Mouse (Mus musculus): ENCODE results near the gene Nprl3. TPM values are rescaled to one million over a fixed set of nuclear protein-coding genes. Genes with fewer than 3 reads are reported as not detected.

Gene Nprl3
- polyA plus RNA-seq, 1 experiment, result 84.0 TPM

DNA sequence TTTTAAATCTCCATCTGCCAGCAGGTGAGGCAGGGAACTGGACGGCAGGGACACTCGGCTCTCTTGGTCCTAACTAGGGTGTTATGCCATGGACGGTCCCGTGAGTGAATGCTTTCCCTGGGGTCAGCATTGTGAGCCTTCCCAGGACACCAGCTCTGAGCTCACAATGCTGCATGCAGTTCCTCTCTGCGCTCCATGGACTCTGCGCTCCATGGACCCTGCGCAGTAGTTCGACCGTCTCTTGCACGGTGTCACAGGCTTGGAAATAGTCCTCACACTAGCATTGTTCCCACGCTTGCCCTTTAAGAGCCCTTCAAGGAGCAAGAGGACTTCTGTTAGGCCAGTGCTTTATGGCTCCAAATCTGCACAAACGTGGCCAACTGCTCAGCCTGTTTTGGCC, 78.6 kb downstream of the Nprl3 start:
- no peak for TF ChIP-seq POLR2A (IDR thresholded peaks at IDR 0.05; ENCODE audit: borderline replicate concordance, extremely low read depth, insufficient read depth, insufficient read length, poor library complexity, severe bottlenecking)
- no peak for TF ChIP-seq CTCF (IDR thresholded peaks at IDR 0.05; ENCODE audit: borderline replicate concordance, extremely low read depth, insufficient read depth, insufficient read length)
- no peak for DNase-seq (ENCODE audit: low read depth)

DNA sequence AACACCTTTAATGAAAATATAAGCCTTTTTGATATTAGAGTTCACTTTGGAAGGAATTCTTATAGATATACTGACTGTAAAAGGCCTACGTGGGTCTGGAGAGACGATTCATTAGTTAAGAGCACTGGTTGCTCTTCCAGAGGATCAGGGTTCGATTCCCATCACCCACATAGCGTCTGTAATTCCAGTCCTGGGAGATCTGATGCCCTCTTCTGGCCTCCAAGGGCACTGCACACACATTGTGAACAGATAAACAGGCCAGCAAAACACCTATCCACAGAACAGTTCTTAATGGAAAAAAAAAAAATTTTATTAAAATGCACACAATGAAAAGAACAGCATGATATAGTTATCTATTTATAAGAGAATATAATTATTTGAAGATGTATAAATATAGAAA, 80.3 kb downstream of the Nprl3 start:
- TF ChIP-seq CTCF (IDR thresholded peaks at IDR 0.05; ENCODE audit: borderline replicate concordance, extremely low read depth, insufficient read depth, insufficient read length) (0 out of 2 replicates have a peak, but pooled peaks have one; percentile 3), POLR2A (IDR thresholded peaks at IDR 0.05; ENCODE audit: borderline replicate concordance, extremely low read depth, insufficient read depth, insufficient read length, poor library complexity, severe bottlenecking) (no peak)
- DNase-seq (ENCODE audit: low read depth), result no peak

DNA sequence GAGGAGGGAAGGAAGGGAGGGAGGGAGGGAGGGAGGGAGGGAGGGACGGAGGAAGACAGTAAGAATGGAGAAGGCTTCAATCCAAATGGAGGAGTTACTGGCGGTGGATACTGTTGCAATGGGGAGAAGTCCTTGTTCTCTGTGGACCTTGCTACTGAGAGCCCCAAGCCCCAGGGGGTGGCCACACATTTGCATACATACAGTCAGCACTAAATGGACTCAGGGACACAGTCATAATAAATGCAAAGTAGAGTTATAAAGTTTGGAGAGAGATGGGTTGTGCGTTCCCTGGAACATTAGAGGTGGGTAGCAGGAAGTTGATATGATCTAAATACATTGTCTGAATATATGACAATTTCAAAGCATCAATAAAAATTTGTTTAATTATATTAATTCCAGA, 81.5 kb downstream of the Nprl3 start:
- no peak for TF ChIP-seq CTCF (IDR thresholded peaks at IDR 0.05; ENCODE audit: borderline replicate concordance, extremely low read depth, insufficient read depth, insufficient read length)
- no peak for TF ChIP-seq POLR2A (IDR thresholded peaks at IDR 0.05; ENCODE audit: borderline replicate concordance, extremely low read depth, insufficient read depth, insufficient read length, poor library complexity, severe bottlenecking)

DNA sequence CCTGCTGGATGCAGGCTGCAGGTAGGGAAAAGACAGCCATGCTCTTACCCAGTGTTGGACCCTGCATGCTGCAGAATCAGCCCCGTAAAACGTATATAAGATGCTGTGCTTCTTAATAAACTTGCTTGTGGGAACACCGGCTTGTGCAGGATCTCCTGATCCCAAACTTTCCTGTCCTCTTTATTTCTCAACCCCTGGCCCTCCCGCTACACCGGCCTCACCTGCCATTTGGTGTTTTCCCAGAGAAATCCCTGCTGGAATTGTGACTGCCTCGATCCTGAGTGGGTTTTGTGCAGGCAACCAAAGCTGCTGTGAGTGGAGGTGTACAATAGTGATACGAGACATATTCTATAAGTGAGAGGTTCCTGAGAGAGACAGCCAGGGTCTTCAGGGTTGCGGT, 83.0 kb downstream of the Nprl3 start:
- TF ChIP-seq CTCF (IDR thresholded peaks at IDR 0.05; ENCODE audit: borderline replicate concordance, extremely low read depth, insufficient read depth, insufficient read length) (no peak), POLR2A (IDR thresholded peaks at IDR 0.05; ENCODE audit: borderline replicate concordance, extremely low read depth, insufficient read depth, insufficient read length, poor library complexity, severe bottlenecking) (no peak)
- no peak for DNase-seq (ENCODE audit: low read depth)

More for the DNA sequence above, 81.5 kb downstream of the Nprl3 start:
- DNase-seq (ENCODE audit: low read depth), result no peak

DNA sequence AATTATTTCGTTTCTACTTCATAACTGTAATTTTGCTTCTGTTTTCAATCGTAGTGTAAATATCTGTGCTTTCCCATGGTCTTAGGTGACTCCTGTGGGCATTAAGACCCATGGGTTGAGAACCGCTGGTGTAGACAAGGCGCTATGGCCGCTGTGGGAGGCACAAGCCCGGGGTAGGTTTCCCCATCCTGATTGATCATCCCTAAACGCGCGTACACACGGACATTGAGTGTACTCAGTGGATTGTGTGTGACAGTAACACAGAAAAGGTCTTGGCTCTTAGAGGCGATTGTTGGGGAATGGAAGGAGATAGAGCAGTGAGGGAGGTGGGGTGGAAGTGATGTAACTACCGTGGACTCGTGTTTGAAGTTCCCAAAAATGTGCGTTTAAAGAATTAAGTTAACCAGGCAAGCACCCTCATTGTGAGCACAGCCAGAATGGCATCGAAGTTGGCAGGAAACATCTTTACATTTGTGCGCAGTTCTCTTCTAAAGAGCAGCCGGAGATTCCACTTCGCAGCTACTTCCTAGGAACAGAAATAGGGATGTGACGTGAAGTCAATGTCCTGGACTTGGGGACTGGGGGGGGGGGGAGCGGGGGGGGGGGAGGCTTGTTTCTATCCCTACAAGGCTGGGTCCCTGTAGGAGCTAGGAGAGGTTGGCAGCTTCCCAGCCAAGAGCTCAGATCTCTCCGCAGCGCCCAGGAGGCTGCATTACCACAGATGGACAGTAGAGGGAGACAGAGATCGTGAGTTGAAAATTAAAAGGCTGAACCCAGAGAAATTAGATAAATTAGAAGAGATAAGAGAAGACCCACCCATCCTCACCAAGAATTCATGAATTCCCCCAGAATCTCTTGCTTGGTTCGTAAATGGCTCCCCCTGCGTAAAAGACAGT, 85.3 kb downstream of the Nprl3 start:
- peak; percentile 89 for DNase-seq (ENCODE audit: low read depth)
- TF ChIP-seq POLR2A (IDR thresholded peaks at IDR 0.05; ENCODE audit: borderline replicate concordance, extremely low read depth, insufficient read depth, insufficient read length, poor library complexity, severe bottlenecking) (no peak), CTCF (IDR thresholded peaks at IDR 0.05; ENCODE audit: borderline replicate concordance, extremely low read depth, insufficient read depth, insufficient read length) (peak; percentile 96)

DNA sequence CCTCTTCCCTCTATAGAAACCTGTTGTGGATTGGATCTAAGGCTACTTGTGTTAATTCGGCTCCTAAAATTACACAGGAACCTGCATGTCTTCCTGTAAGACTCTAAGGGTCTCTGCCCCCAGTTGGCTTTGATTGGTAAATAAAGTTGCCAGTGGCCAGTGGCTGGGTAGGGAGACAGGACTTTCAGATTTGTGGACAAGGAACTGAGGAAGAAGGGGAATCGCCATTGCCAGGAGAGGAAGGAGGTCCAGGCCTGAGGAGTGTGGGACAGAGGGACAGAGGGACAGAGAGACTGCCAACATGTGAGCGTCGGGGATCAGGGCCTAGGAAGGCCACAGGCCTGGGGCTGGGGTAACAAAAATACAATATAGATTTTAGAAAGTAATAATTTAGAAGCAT, 86.3 kb downstream of the Nprl3 start:
- DNase-seq (ENCODE audit: low read depth), result no peak
- no peak for TF ChIP-seq CTCF (IDR thresholded peaks at IDR 0.05; ENCODE audit: borderline replicate concordance, extremely low read depth, insufficient read depth, insufficient read length)
- no peak for TF ChIP-seq POLR2A (IDR thresholded peaks at IDR 0.05; ENCODE audit: borderline replicate concordance, extremely low read depth, insufficient read depth, insufficient read length, poor library complexity, severe bottlenecking)

DNA sequence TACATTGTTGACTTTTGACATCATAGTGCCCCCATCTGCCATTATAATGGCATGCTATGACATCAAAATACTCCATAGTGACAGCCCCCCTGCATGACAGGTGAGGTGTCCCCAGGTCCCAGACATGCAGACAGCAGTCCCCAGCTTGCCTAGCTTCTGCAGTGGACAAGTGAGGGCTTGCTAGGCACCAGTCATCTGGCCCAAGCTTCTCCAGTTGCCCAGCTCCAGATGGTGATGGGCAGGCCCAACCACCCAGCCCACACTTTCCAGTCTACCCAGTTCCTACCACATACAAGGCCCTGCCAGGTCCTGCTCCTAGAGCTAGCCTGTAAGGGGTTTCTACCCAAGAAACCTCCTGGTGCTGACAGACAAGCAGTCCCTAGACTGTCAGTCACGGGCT, 89.0 kb downstream of the Nprl3 start:
- TF ChIP-seq CTCF (IDR thresholded peaks at IDR 0.05; ENCODE audit: borderline replicate concordance, extremely low read depth, insufficient read depth, insufficient read length) (no peak), POLR2A (IDR thresholded peaks at IDR 0.05; ENCODE audit: borderline replicate concordance, extremely low read depth, insufficient read depth, insufficient read length, poor library complexity, severe bottlenecking) (no peak)
- no peak for DNase-seq (ENCODE audit: low read depth)

Other genes with a start within 250 kb of the Nprl3 start
- gene Il9r, start 67.4 kb downstream of the Nprl3 start, polyA plus RNA-seq (2012; rRNA removed), result 0.11 TPM in 1 of 2 replicates, not detected in the other
- 38.8 and 52.4 TPM in 2 replicates for gene Snrnp25, start 62.3 kb downstream of the Nprl3 start, polyA plus RNA-seq (2012; rRNA removed)
- 39.7 and 44.3 TPM in 2 replicates for gene Rhbdf1, start 45.4 kb downstream of the Nprl3 start, polyA plus RNA-seq (2012; rRNA removed)
- 18.6 and 21.3 TPM in 2 replicates for gene Mpg, start 41.2 kb downstream of the Nprl3 start, polyA plus RNA-seq (2012; rRNA removed)
- gene Hba-x, start 8.7 kb upstream of the Nprl3 start, polyA plus RNA-seq (2012; rRNA removed), result 38.9 and 65.3 TPM in 2 replicates
- 2,049 and 2,752 TPM in 2 replicates for gene Hba-a1, start 15.8 kb upstream of the Nprl3 start, polyA plus RNA-seq (2012; rRNA removed)
- 1.4 and 2.4 TPM in 2 replicates for gene Hbq1b, start 19.3 kb upstream of the Nprl3 start, polyA plus RNA-seq (2012; rRNA removed)
- 4,753 and 6,821 TPM in 2 replicates for gene Hba-a2, start 28.8 kb upstream of the Nprl3 start, polyA plus RNA-seq (2012; rRNA removed)
- gene Hbq1a, start 32.4 kb upstream of the Nprl3 start, polyA plus RNA-seq (2012; rRNA removed), result 1.2 TPM in 2 replicates
- gene Sh3pxd2b, start 80.1 kb upstream of the Nprl3 start, polyA plus RNA-seq (2012; rRNA removed), result 33.3 and 48.4 TPM in 2 replicates
- gene Ubtd2, start 187.7 kb upstream of the Nprl3 start, polyA plus RNA-seq (2012; rRNA removed), result 60.6 and 70.7 TPM in 2 replicates

All from brain, embryonic 14.5 days (tissue).